Mouse (Mus musculus): ENCODE measurements at regions not wholly inside any gene's neighbourhood (a gene's known extent, or its start where the extent isn't known, plus 50 kb on each side); places are given as distances from the start of the nearest gene placed in this dataset.
A peak's percentile ranks its signal among the peaks of the same experiment; 100 is the strongest.
"Not testable (repeated sequence)": the region's sequence is repeated elsewhere in the genome, so short reads cannot be mapped to it uniquely, and the experiment has no call there.

GRCm38 (mm10) chr4:153844766-153845165, 112.3 kb upstream of the A430005L14Rik start:
- Histone ChIP-seq H3K4me1 (peaks cover 7% of the 10 kb centered on the region), H3K36me3 (no peaks in the 10 kb centered on the region), H3K27ac (replicated peaks) (no peak overlapping the region), H3K4me2 (replicated peaks) (no peak overlapping the region), H3K27me3 (0 out of 2 replicates have a peak, but pooled peaks cover 13% of the 10 kb centered on the region), H3K9me3 (no peaks in the 10 kb centered on the region), H3K4me3 (no peak overlapping the region), H3K9ac (replicated peaks) (no peak overlapping the region)
- ATAC-seq (ENCODE audit: low FRiP score, low read depth) = no peak
- 84% methylated on average over 6 of the region's 6 CpGs for WGBS

DNA sequence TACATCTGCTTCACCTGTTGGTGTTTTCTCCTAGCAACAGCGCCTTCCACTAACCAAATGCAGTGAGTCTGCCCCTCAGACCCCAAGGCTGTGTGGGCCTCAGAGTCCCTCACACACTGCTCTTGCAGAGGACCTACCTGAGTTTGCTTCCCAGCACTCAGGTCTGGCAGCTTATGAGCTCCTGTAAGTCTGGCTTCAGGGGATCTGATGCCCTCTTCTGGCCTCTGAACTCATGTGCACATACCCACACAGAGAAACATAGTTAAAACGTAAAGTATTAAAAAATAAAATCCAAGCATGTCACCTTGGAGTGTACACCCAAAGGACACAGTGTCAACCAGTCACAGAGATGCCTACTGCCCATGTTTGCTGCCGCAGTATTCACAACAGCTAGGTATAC, 108.8 kb upstream of the A430005L14Rik start:
- 67% methylated on average over 3 of the region's 3 CpGs for WGBS
- peaks cover 12% of the 10 kb centered on the region for H3K4me1 ChIP-seq
- ATAC-seq (ENCODE audit: low FRiP score, low read depth) = no peak
- H3K27me3 ChIP-seq = 0 out of 2 replicates have a peak, but pooled peaks cover 20% of the 10 kb centered on the region
- H3K27ac ChIP-seq (replicated peaks) = no peak overlapping the region
- H3K4me3 ChIP-seq = no peak overlapping the region
- H3K4me2 ChIP-seq (replicated peaks) = no peak overlapping the region
- H3K9ac ChIP-seq (replicated peaks) = no peak overlapping the region
- H3K9me3 ChIP-seq = no peaks in the 10 kb centered on the region
- no peaks in the 10 kb centered on the region for H3K36me3 ChIP-seq

DNA sequence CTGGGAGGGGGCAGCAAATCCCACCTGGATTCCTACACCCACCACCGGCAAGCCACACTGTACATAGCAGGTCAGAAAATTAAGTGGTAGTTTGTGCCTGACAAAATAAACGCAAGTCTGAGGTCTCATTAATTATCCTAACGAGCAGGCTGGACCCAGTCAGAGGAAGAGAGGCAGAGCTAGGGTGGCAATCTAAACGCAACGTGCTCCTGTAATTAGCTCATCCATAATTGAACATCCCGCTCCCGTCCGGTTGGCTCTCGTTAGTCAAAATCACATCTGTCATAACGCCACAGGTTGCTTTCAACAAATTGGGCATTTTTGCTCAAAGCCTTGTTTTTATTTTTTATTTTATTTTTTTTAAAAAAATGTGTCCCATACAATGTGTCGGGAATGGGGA, 106.9 kb upstream of the A430005L14Rik start:
- no peaks in the 10 kb centered on the region for H3K36me3 ChIP-seq
- no peak overlapping the region for H3K4me3 ChIP-seq
- no peak for ATAC-seq (ENCODE audit: low FRiP score, low read depth)
- no peak overlapping the region for H3K27ac ChIP-seq (replicated peaks)
- H3K4me1 ChIP-seq = peaks cover 27% of the 10 kb centered on the region
- 0 out of 2 replicates have a peak, but pooled peaks cover 9% of the 10 kb centered on the region for H3K27me3 ChIP-seq
- WGBS = 68% methylated on average over 11 of the region's 11 CpGs
- H3K9me3 ChIP-seq = no peaks in the 10 kb centered on the region
- no peak overlapping the region for H3K9ac ChIP-seq (replicated peaks)
- H3K4me2 ChIP-seq (replicated peaks) = no peak overlapping the region

DNA sequence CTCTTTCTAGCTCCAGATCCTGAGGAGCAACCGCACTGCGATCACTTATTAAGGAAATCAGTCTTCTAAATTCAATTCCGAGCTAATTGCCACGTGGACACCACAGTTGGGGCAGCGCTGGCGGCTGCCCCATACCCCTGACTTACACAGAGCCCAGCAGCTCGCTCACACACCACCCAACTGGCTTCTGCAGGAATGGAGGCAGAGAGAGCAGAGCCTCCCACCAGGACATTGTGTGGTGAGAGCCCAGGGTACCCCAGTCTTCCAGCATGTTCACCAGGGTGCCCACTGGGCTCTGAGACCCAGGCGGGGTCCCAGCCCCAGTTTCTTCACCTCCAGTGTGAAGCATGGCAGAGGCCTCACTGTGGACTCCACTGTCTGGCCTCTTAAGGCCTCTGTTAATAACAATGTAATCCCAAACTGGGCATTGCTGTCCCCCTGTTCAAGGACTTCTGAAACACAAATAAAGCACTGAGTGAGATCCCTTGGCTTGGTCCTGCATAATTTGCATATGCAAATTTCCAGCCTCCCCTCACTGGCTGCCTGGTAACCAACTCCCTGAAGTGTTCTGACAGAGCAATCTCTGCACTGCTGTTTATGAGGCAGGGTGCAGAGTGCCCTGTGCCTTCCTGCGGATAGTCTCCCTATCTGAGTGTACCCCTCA, 102.8 kb upstream of the A430005L14Rik start:
- Histone ChIP-seq H3K4me3 (no peak overlapping the region), H3K9me3 (no peaks in the 10 kb centered on the region), H3K4me2 (replicated peaks) (no peak overlapping the region), H3K27ac (replicated peaks) (0 out of 2 replicates have a peak overlapping the region, but pooled peaks have one; percentile 20), H3K4me1 (peaks cover 25% of the 10 kb centered on the region), H3K27me3 (0 out of 2 replicates have a peak, but pooled peaks cover 9% of the 10 kb centered on the region), H3K36me3 (no peaks in the 10 kb centered on the region), H3K9ac (replicated peaks) (no peak overlapping the region)
- 61% methylated on average over 9 of the region's 9 CpGs for WGBS
- ATAC-seq (ENCODE audit: low FRiP score, low read depth) = peak; percentile 62

GRCm38 (mm10) chr4:153854748-153855092, 102.3 kb upstream of the A430005L14Rik start:
- Histone ChIP-seq H3K9me3 (no peaks in the 10 kb centered on the region), H3K27ac (replicated peaks) (no peak overlapping the region), H3K4me2 (replicated peaks) (no peak overlapping the region), H3K9ac (replicated peaks) (no peak overlapping the region), H3K27me3 (0 out of 2 replicates have a peak, but pooled peaks cover 9% of the 10 kb centered on the region), H3K4me1 (peaks cover 21% of the 10 kb centered on the region), H3K4me3 (no peak overlapping the region), H3K36me3 (no peaks in the 10 kb centered on the region)
- WGBS = 44% methylated on average over 4 of the region's 4 CpGs
- ATAC-seq (ENCODE audit: low FRiP score, low read depth) = no peak

GRCm38 (mm10) chr4:153861420-153861819, 95.6 kb upstream of the A430005L14Rik start:
- 0 out of 2 replicates have a peak, but pooled peaks cover 2% of the 10 kb centered on the region for H3K4me1 ChIP-seq
- no peak overlapping the region for H3K9ac ChIP-seq (replicated peaks)
- WGBS = 45% methylated on average over 8 of the region's 8 CpGs
- no peak overlapping the region for H3K4me3 ChIP-seq
- peaks cover 4% of the 10 kb centered on the region; the same call in 1 of the 2 replicates for H3K27me3 ChIP-seq
- no peaks in the 10 kb centered on the region for H3K9me3 ChIP-seq
- no peak overlapping the region; the same call in 1 of the 2 replicates for H3K27ac ChIP-seq (replicated peaks)
- no peaks in the 10 kb centered on the region for H3K36me3 ChIP-seq
- no peak overlapping the region for H3K4me2 ChIP-seq (replicated peaks)
- no peak for ATAC-seq (ENCODE audit: low FRiP score, low read depth)

- Histone ChIP-seq H3K27ac (replicated peaks) (no peak overlapping the region), H3K4me2 (replicated peaks) (no peak overlapping the region), H3K4me1 (0 out of 2 replicates have a peak, but pooled peaks cover 2% of the 10 kb centered on the region), H3K36me3 (no peaks in the 10 kb centered on the region), H3K9me3 (no peaks in the 10 kb centered on the region), H3K4me3 (no peak overlapping the region), H3K27me3 (peaks cover 4% of the 10 kb centered on the region; the same call in 1 of the 2 replicates), H3K9ac (replicated peaks) (no peak overlapping the region)
- no peak for ATAC-seq (ENCODE audit: low FRiP score, low read depth)
- WGBS = 79% methylated on average over 12 of the region's 12 CpGs
These were observed 94.8 kb upstream of the A430005L14Rik start for GRCm38 (mm10) chr4:153862121-153862660.

- WGBS = 74% methylated on average over 3 of the region's 3 CpGs
- 0 out of 2 replicates have a peak, but pooled peaks cover 6% of the 10 kb centered on the region for H3K9me3 ChIP-seq
- no peak overlapping the region for H3K27ac ChIP-seq (replicated peaks)
- H3K4me2 ChIP-seq (replicated peaks) = no peak overlapping the region
- no peak overlapping the region for H3K9ac ChIP-seq (replicated peaks)
- no peak overlapping the region for H3K4me3 ChIP-seq
- no peaks in the 10 kb centered on the region for H3K4me1 ChIP-seq
- no peaks in the 10 kb centered on the region for H3K36me3 ChIP-seq
- ATAC-seq (ENCODE audit: low FRiP score, low read depth) = no peak
- H3K27me3 ChIP-seq = no peaks in the 10 kb centered on the region
These were observed 84.7 kb upstream of the A430005L14Rik start for GRCm38 (mm10) chr4:153872346-153872745.

DNA sequence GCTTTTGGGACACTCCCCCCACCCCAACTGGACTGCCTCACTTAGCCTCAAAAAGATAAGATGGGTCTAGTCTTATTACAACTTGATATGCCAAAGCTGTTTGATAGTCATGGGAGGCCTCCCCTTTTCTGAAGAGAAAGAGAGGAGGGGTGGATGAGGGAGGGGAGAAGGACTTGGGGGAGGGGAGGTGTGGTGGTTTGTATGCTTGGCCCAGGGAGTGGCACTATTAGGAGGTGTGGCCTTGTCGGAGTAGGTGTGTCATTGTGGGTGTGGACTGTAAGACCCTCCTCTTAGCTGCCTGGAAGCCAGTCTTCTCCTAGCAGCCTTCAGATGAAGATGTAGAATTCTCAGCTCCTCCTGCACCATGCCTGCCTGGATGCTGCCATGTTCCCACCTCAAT, 82.0 kb upstream of the A430005L14Rik start:
- WGBS = 93% methylated on average over 1 of the region's 1 CpGs
- ATAC-seq (ENCODE audit: low FRiP score, low read depth); H3K9me3 ChIP-seq; H3K36me3 ChIP-seq; H3K4me1 ChIP-seq; H3K27ac ChIP-seq (replicated peaks); H3K27me3 ChIP-seq; H3K4me2 ChIP-seq (replicated peaks); H3K4me3 ChIP-seq; H3K9ac ChIP-seq (replicated peaks): not testable (repeated sequence)

DNA sequence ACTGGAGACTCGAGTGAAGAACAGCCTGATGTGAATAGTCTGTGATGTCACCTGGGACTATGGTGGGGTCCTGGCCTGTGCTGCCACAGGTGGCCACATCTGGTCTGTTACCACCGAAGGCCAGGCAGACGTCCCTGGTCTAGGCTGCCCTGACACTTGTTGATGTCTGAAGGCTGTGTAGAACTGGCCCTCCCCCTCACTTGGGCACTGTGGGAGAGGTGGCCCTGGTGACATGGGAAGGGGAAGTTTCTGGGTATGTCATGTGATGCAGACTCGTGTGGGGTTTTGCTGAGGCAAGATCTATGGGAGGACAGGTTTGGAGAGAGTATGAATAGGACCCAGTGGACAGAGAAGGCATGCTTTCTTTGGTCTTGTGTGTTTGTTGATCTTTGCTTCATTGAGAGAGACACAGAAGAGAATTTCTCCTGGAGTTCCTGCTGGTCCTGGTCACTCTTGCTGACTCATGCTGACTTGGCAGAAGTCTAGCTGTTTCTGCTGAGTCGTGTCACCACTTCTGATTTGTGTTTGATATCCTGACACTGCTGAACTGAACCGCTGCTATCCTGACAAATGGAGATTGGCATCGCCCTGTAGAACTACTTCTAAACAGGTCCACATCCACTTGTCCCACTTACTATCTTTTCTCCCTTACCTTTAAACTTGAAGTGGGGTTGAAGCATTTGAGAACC, 79.9 kb upstream of the A430005L14Rik start:
- no peaks in the 10 kb centered on the region for H3K9me3 ChIP-seq
- no peak overlapping the region for H3K27ac ChIP-seq (replicated peaks)
- no peak overlapping the region for H3K9ac ChIP-seq (replicated peaks)
- H3K27me3 ChIP-seq = no peaks in the 10 kb centered on the region
- no peak for ATAC-seq (ENCODE audit: low FRiP score, low read depth)
- H3K4me2 ChIP-seq (replicated peaks) = no peak overlapping the region
- no peaks in the 10 kb centered on the region for H3K4me1 ChIP-seq
- WGBS = 83% methylated on average over 7 of the region's 7 CpGs
- no peak overlapping the region for H3K4me3 ChIP-seq
- H3K36me3 ChIP-seq = no peaks in the 10 kb centered on the region

DNA sequence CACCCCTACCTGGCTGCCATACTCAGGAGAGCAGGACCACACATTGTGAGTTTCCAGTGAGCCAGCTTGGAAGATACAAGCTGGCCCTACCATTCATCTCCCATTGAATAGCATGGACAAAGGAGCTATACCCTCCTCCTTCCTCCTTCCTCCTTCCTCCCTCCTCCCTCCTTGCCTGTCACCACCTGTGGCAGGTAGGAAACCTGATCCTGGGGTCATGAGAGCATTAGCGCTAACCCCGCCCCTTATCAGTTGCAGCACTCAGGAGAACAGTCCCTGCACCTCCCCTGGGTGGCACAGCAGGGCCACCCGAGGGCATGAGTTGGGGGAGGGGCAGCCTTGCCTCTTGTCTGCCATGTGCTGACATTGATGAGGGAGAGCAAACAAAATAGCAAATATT, 74.0 kb upstream of the A430005L14Rik start:
- 31% methylated on average over 3 of the region's 3 CpGs for WGBS
- no peak for ATAC-seq (ENCODE audit: low FRiP score, low read depth)
- Histone ChIP-seq H3K9me3 (no peaks in the 10 kb centered on the region), H3K4me1 (no peaks in the 10 kb centered on the region), H3K9ac (replicated peaks) (no peak overlapping the region), H3K36me3 (no peaks in the 10 kb centered on the region), H3K27me3 (no peaks in the 10 kb centered on the region), H3K27ac (replicated peaks) (no peak overlapping the region), H3K4me2 (replicated peaks) (no peak overlapping the region), H3K4me3 (no peak overlapping the region)

DNA sequence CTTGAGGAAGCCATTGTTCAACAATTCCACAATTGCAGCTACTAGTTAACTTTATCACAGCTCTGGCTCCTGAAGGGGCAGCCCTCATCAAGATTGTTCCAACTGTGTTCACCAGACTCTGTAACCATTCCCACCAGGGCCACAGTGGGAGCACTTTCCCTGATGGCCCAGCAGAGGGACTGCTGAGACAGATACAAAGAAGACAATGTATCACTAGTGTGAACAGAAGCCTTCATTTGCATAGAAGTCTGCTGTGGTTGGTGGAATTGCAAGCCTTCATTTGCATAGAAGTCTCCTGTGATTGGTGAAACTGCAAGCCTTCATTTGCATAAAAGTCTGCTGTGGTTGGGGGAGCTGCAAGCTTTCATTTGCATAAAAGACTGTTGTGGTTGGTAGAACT, 73.0 kb upstream of the A430005L14Rik start:
- Histone ChIP-seq H3K9ac (replicated peaks) (no peak overlapping the region), H3K36me3 (no peaks in the 10 kb centered on the region), H3K4me1 (no peaks in the 10 kb centered on the region), H3K4me3 (no peak overlapping the region), H3K27ac (replicated peaks) (no peak overlapping the region), H3K9me3 (no peaks in the 10 kb centered on the region), H3K27me3 (no peaks in the 10 kb centered on the region), H3K4me2 (replicated peaks) (no peak overlapping the region)
- no peak for ATAC-seq (ENCODE audit: low FRiP score, low read depth)
